Mouse (Mus musculus): ENCODE measurements around the gene Pik3cd. TPM values are rescaled to one million over a fixed set of nuclear protein-coding genes. Genes with fewer than 3 reads are reported as not detected.

The Pik3cd gene
- polyA plus RNA-seq, 1 experiment from 2014 or later = 19.6 TPM

GRCm38 (mm10) chr4:149734730-149735475, 32.5 kb upstream of the Pik3cd start:
- no peak overlapping the region for H3K4me3 ChIP-seq
- no peaks in the 10 kb centered on the region for H3K27me3 ChIP-seq
- 0 out of 2 replicates have a peak overlapping the region, but pooled peaks have one; percentile 18 for H3K9ac ChIP-seq
- no peaks in the 10 kb centered on the region for H3K9me3 ChIP-seq (replicated peaks)
- WGBS = 85% methylated on average over 10 of the region's 10 CpGs
- peak overlapping the region; percentile 19; the same call in 1 of the 2 replicates for H3K4me2 ChIP-seq (replicated peaks)
- H3K4me1 ChIP-seq = peaks cover 61% of the 10 kb centered on the region
- no peak overlapping the region for H3K27ac ChIP-seq
- ATAC-seq (ENCODE audit: low FRiP score) = no peak
- H3K36me3 ChIP-seq = peaks cover 15% of the 10 kb centered on the region

DNA sequence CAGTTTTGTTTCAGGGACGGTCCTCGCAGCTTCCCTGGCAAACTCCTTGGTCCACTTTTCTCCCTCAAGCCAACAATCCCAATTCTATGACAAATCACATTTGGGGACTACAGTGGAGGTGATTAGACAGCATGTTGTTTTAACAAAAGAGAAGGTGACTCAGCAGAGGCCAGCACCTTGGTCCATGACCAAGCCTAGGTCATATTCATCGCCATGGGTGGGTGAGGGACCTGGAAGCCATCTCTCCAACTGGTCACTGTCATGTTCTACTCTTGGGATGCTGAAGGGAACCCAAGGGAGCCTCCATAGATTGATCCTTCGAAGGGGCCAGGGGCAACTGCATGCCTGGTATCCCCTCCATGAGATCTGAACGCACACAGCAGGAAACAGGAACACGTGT, 31.9 kb upstream of the Pik3cd start:
- Histone ChIP-seq H3K27ac (peak overlapping the region; percentile 56), H3K4me3 (no peak overlapping the region), H3K9ac (peak overlapping the region; percentile 44), H3K4me1 (peaks cover 61% of the 10 kb centered on the region), H3K9me3 (replicated peaks) (no peaks in the 10 kb centered on the region), H3K36me3 (peaks cover 21% of the 10 kb centered on the region), H3K4me2 (replicated peaks) (no peak overlapping the region), H3K27me3 (no peaks in the 10 kb centered on the region)
- WGBS = 84% methylated on average over 6 of the region's 6 CpGs
- no peak for ATAC-seq (ENCODE audit: low FRiP score)

GRCm38 (mm10) chr4:149733748-149734147, 31.4 kb upstream of the Pik3cd start:
- peaks cover 61% of the 10 kb centered on the region for H3K4me1 ChIP-seq
- peak overlapping the region; percentile 44 for H3K9ac ChIP-seq
- no peaks in the 10 kb centered on the region for H3K9me3 ChIP-seq (replicated peaks)
- H3K4me2 ChIP-seq (replicated peaks) = peak overlapping the region; percentile 26
- H3K27ac ChIP-seq = peak overlapping the region; percentile 56
- 50% methylated on average over 6 of the region's 6 CpGs for WGBS
- peaks cover 26% of the 10 kb centered on the region for H3K36me3 ChIP-seq
- no peak overlapping the region for H3K4me3 ChIP-seq
- no peaks in the 10 kb centered on the region for H3K27me3 ChIP-seq
- ATAC-seq (ENCODE audit: low FRiP score) = no peak

DNA sequence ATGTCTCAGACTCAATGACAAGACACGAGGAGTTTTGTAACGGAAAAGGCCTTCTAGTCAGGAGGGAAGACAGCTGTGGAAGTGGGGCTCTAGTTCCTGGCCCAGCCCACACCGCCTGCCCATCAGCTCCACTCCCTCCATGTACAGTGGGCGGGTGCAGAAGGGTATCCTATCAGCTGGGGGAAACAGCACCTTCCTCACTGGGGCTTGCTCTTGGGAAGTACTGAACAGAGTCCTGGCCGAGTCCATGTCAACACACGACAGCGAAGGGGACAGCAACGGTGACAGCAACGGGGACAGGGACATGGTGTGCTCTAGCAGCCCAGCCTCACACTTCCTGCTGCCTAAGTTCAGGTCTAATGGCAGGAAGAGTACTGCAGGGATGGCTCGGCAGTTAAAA, 30.4 kb upstream of the Pik3cd start:
- Histone ChIP-seq H3K27ac (peak overlapping the region; percentile 56; the same call in 1 of the 2 replicates), H3K9me3 (replicated peaks) (no peaks in the 10 kb centered on the region), H3K4me1 (peaks cover 57% of the 10 kb centered on the region), H3K27me3 (no peaks in the 10 kb centered on the region), H3K9ac (peak overlapping the region; percentile 10; the same call in 1 of the 2 replicates), H3K36me3 (peaks cover 32% of the 10 kb centered on the region), H3K4me2 (replicated peaks) (0 out of 2 replicates have a peak overlapping the region, but pooled peaks have one; percentile 26), H3K4me3 (no peak overlapping the region)
- no peak for ATAC-seq (ENCODE audit: low FRiP score)
- WGBS = 76% methylated on average over 10 of the region's 10 CpGs

GRCm38 (mm10) chr4:149732313-149732712, 29.9 kb upstream of the Pik3cd start:
- Histone ChIP-seq H3K9me3 (replicated peaks) (no peaks in the 10 kb centered on the region), H3K27me3 (no peaks in the 10 kb centered on the region), H3K27ac (peak overlapping the region; percentile 56; the same call in 1 of the 2 replicates), H3K36me3 (peaks cover 36% of the 10 kb centered on the region), H3K9ac (no peak overlapping the region), H3K4me2 (replicated peaks) (no peak overlapping the region), H3K4me3 (no peak overlapping the region), H3K4me1 (peaks cover 55% of the 10 kb centered on the region)
- 84% methylated on average over 3 of the region's 3 CpGs for WGBS
- no peak for ATAC-seq (ENCODE audit: low FRiP score)

GRCm38 (mm10) chr4:149730827-149731226, 28.5 kb upstream of the Pik3cd start:
- Histone ChIP-seq H3K4me2 (replicated peaks) (no peak overlapping the region), H3K4me1 (peaks cover 41% of the 10 kb centered on the region), H3K36me3 (peaks cover 51% of the 10 kb centered on the region), H3K4me3 (no peak overlapping the region), H3K27ac (no peak overlapping the region), H3K9me3 (replicated peaks) (no peaks in the 10 kb centered on the region), H3K9ac (no peak overlapping the region), H3K27me3 (no peaks in the 10 kb centered on the region)
- WGBS = 73% methylated on average over 7 of the region's 7 CpGs
- no peak for ATAC-seq (ENCODE audit: low FRiP score)

DNA sequence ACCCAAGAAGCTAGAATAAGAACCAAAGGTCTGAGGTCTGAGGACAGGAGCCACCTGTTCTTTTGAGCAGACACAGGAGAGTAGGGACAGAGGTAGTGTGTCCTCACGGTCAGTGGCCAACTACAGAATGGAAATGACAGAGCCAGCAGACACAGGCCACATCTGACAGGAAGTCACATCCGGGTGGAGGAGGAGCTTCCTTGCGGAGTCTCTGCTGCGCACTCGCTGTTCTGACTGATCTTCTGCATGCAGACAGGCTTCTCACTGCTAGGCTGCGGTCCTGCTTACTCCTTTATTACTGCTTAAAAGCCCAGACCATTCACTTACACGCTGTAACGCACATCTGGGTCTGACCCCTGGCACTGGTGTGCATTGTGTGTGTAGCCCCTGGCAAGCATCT, 26.4 kb upstream of the Pik3cd start:
- 75% methylated on average over 8 of the region's 8 CpGs for WGBS
- Histone ChIP-seq H3K9ac (no peak overlapping the region), H3K9me3 (replicated peaks) (no peaks in the 10 kb centered on the region), H3K27me3 (no peaks in the 10 kb centered on the region), H3K36me3 (peaks cover 64% of the 10 kb centered on the region), H3K27ac (no peak overlapping the region), H3K4me1 (peaks cover 33% of the 10 kb centered on the region), H3K4me2 (replicated peaks) (no peak overlapping the region), H3K4me3 (no peak overlapping the region)
- ATAC-seq (ENCODE audit: low FRiP score) = no peak

- Histone ChIP-seq H3K9ac (no peak overlapping the region), H3K4me2 (replicated peaks) (no peak overlapping the region), H3K36me3 (peaks cover 70% of the 10 kb centered on the region), H3K9me3 (replicated peaks) (no peaks in the 10 kb centered on the region), H3K27me3 (no peaks in the 10 kb centered on the region), H3K27ac (no peak overlapping the region), H3K4me3 (no peak overlapping the region), H3K4me1 (peaks cover 31% of the 10 kb centered on the region)
- WGBS = 97% methylated on average over 5 of the region's 5 CpGs
- ATAC-seq (ENCODE audit: low FRiP score) = no peak
Measured at GRCm38 (mm10) chr4:149727636-149728035, 25.3 kb upstream of the Pik3cd start.

- Histone ChIP-seq H3K9me3 (replicated peaks) (no peaks in the 10 kb centered on the region), H3K27ac (no peak overlapping the region), H3K4me3 (no peak overlapping the region), H3K9ac (no peak overlapping the region), H3K4me2 (replicated peaks) (no peak overlapping the region), H3K4me1 (peaks cover 31% of the 10 kb centered on the region), H3K27me3 (no peaks in the 10 kb centered on the region), H3K36me3 (peaks cover 80% of the 10 kb centered on the region)
- no peak for ATAC-seq (ENCODE audit: low FRiP score)
- 76% methylated on average over 15 of the region's 15 CpGs for WGBS
Measured at GRCm38 (mm10) chr4:149725661-149726350, 23.4 kb upstream of the Pik3cd start.

- ATAC-seq (ENCODE audit: low FRiP score) = no peak
- Histone ChIP-seq H3K4me3 (no peak overlapping the region), H3K4me2 (replicated peaks) (no peak overlapping the region), H3K9me3 (replicated peaks) (no peaks in the 10 kb centered on the region), H3K4me1 (peaks cover 29% of the 10 kb centered on the region), H3K27me3 (no peaks in the 10 kb centered on the region), H3K27ac (peak overlapping the region; percentile 44; the same call in 1 of the 2 replicates), H3K9ac (no peak overlapping the region), H3K36me3 (peaks cover 83% of the 10 kb centered on the region)
- WGBS = 92% methylated on average over 17 of the region's 17 CpGs
Measured at GRCm38 (mm10) chr4:149724916-149725470, 22.6 kb upstream of the Pik3cd start.

- H3K4me1 ChIP-seq = peaks cover 29% of the 10 kb centered on the region
- 0 out of 2 replicates have a peak, but pooled peaks have one; percentile 26 for ATAC-seq (ENCODE audit: low FRiP score)
- no peak overlapping the region for H3K9ac ChIP-seq
- H3K4me2 ChIP-seq (replicated peaks) = no peak overlapping the region
- H3K27ac ChIP-seq = 0 out of 2 replicates have a peak overlapping the region, but pooled peaks have one; percentile 44
- no peaks in the 10 kb centered on the region for H3K27me3 ChIP-seq
- WGBS = 73% methylated on average over 17 of the region's 17 CpGs
- peaks cover 83% of the 10 kb centered on the region for H3K36me3 ChIP-seq
- no peaks in the 10 kb centered on the region for H3K9me3 ChIP-seq (replicated peaks)
- H3K4me3 ChIP-seq = no peak overlapping the region
Measured at GRCm38 (mm10) chr4:149723855-149724731, 21.7 kb upstream of the Pik3cd start.

Data from hindbrain, embryonic 12.5 days (tissue).